Mouse (Mus musculus): ENCODE measurements around the gene Tcea3. TPM values are rescaled to one million over a fixed set of nuclear protein-coding genes. Genes with fewer than 3 reads are reported as not detected.
A peak's percentile ranks its signal among the peaks of the same experiment; 100 is the strongest.

Gene Tcea3
- polyA plus RNA-seq, 1 experiment from 2014 or later, result 11.1 TPM

DNA sequence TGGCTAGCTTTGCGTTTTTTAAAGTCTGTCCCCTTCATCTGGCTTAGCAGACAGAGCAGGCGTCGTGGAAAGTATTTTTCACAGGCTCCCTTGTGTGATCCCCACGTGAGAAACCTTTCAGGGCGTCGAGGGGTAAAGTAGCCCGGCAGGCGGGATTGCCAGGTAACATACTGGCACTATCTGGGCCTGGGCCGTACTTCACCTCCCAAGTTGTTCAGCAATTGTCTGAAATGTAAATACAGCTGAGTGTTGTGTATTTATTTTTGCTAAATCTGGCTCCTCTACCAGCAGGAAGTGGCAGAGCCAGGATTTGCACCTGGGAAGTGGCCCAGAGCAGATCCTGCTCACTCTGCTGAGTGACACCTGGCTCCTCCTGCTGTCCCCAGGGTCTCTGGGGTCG lies 30.5 kb upstream of the Tcea3 start:
- H3K9ac ChIP-seq, result no peak overlapping the region
- H3K27ac ChIP-seq, result no peak overlapping the region
- H3K36me3 ChIP-seq, result no peaks in the 10 kb centered on the region
- peaks cover 15% of the 10 kb centered on the region for H3K4me1 ChIP-seq
- peaks cover 56% of the 10 kb centered on the region for H3K27me3 ChIP-seq (replicated peaks)
- ATAC-seq, result no peak
- WGBS (ENCODE audit: insufficient replicate concordance), result 48% methylated on average over 10 of the region's 10 CpGs
- H3K9me3 ChIP-seq (replicated peaks), result no peaks in the 10 kb centered on the region
- H3K4me3 ChIP-seq, result no peak overlapping the region
- H3K4me2 ChIP-seq, result no peak overlapping the region

DNA sequence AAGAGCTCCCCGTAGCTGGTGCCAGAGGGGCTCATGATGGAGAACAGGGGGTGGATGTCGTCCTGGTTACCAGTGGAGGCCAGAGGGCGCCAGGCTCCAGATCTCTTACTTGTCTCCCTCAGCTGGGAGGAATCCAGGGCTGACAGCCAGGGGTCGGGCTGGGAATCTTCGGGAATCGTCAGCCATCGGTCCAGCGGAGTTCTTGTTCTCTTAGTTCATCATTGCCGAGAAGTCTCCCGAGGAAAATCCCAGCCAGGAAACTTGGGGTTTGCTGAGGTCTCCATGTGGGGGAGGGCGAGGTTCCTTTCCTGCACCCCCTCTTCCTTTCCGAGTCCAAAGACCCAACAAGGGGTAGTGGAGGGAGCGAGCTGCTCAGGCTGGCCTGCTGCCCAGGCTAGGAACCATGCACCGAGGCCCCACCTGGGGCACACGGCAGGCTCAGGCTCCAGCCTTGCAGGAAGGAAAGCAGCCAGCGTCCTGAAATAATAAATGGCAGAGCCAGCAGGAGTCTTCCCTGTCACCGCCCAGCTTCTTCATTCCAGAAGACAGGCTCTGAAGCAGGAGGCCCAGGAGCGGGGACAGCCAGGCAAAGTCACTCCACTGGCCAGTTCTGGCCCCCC lies 28.8 kb upstream of the Tcea3 start:
- Histone ChIP-seq H3K9me3 (replicated peaks) (no peaks in the 10 kb centered on the region), H3K36me3 (no peaks in the 10 kb centered on the region), H3K4me3 (no peak overlapping the region), H3K4me1 (peaks cover 15% of the 10 kb centered on the region), H3K9ac (no peak overlapping the region), H3K4me2 (no peak overlapping the region), H3K27ac (no peak overlapping the region), H3K27me3 (replicated peaks) (peaks cover 69% of the 10 kb centered on the region)
- no peak for ATAC-seq
- 22% methylated on average over 18 of the region's 18 CpGs for WGBS (ENCODE audit: insufficient replicate concordance)

- Histone ChIP-seq H3K36me3 (no peaks in the 10 kb centered on the region), H3K27ac (no peak overlapping the region), H3K4me1 (peaks cover 15% of the 10 kb centered on the region; the same call in 1 of the 2 replicates), H3K9me3 (replicated peaks) (no peaks in the 10 kb centered on the region), H3K27me3 (replicated peaks) (peaks cover 80% of the 10 kb centered on the region), H3K4me3 (no peak overlapping the region), H3K4me2 (no peak overlapping the region), H3K9ac (no peak overlapping the region)
- no peak for ATAC-seq
- 9% methylated on average over 17 of the region's 17 CpGs for WGBS (ENCODE audit: insufficient replicate concordance)
Measured at GRCm38 (mm10) chr4:136220133-136220775, 27.3 kb upstream of the Tcea3 start.

- no peak for ATAC-seq
- Histone ChIP-seq H3K36me3 (no peaks in the 10 kb centered on the region), H3K9ac (no peak overlapping the region), H3K4me1 (peaks cover 15% of the 10 kb centered on the region; the same call in 1 of the 2 replicates), H3K27ac (no peak overlapping the region), H3K4me2 (no peak overlapping the region), H3K9me3 (replicated peaks) (no peaks in the 10 kb centered on the region), H3K27me3 (replicated peaks) (peaks cover 63% of the 10 kb centered on the region), H3K4me3 (no peak overlapping the region)
- 60% methylated on average over 13 of the region's 13 CpGs for WGBS (ENCODE audit: insufficient replicate concordance)
Measured at GRCm38 (mm10) chr4:136223549-136224239, 23.8 kb upstream of the Tcea3 start.

GRCm38 (mm10) chr4:136224240-136224559 lies 23.3 kb upstream of the Tcea3 start:
- no peak overlapping the region for H3K9ac ChIP-seq
- no peak overlapping the region for H3K27ac ChIP-seq
- H3K27me3 ChIP-seq (replicated peaks), result peaks cover 58% of the 10 kb centered on the region
- H3K9me3 ChIP-seq (replicated peaks), result no peaks in the 10 kb centered on the region
- H3K4me3 ChIP-seq, result no peak overlapping the region
- ATAC-seq, result no peak
- no peaks in the 10 kb centered on the region for H3K36me3 ChIP-seq
- H3K4me1 ChIP-seq, result peaks cover 10% of the 10 kb centered on the region; the same call in 1 of the 2 replicates
- H3K4me2 ChIP-seq, result no peak overlapping the region
- 62% methylated on average over 4 of the region's 5 CpGs for WGBS (ENCODE audit: insufficient replicate concordance)

DNA sequence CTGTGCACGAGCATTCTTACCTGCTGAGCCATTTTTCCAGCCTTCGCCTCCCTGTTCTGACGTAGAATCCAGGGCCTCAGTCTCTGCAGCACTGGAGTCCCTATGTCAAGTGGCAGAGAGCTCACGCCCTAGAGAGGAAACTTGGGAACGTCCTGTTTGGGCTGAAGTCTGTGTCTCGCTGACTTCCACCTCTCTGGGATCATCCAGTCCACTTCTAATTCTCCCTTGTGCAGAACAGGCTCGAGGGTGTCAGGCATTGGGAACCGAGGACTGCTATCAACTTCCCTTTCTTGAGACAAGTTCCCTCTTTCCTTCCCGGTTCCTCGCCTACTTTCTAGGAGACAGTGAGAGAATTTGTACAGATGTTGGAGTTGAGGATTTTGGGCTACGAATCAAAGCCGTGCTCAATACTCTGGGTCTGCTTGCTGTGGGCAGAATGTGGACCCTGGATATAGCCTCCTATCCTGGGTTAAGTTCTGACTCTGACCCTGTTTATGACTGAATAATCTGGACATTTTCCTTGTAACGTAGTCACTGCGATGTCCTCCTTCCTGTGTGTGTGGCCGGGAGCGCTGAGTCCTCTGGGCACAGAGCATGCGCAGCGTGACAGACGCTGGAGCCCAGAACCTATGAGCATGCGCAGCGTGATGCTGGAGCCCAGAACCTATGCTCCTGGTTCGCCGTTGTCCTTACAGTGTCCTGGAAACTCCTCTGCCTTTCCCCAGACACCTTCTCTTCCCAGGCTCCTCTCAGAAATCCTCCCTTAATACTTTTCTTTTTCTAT lies 22.7 kb upstream of the Tcea3 start:
- H3K9me3 ChIP-seq (replicated peaks), result no peaks in the 10 kb centered on the region
- no peak overlapping the region for H3K4me3 ChIP-seq
- H3K36me3 ChIP-seq, result no peaks in the 10 kb centered on the region
- no peak overlapping the region for H3K9ac ChIP-seq
- peaks cover 55% of the 10 kb centered on the region for H3K27me3 ChIP-seq (replicated peaks)
- no peak overlapping the region for H3K27ac ChIP-seq
- ATAC-seq, result no peak
- peaks cover 5% of the 10 kb centered on the region; the same call in 1 of the 2 replicates for H3K4me1 ChIP-seq
- no peak overlapping the region for H3K4me2 ChIP-seq
- 56% methylated on average over 23 of the region's 23 CpGs for WGBS (ENCODE audit: insufficient replicate concordance)

- Histone ChIP-seq H3K9me3 (replicated peaks) (no peaks in the 10 kb centered on the region), H3K36me3 (no peaks in the 10 kb centered on the region), H3K4me3 (no peak overlapping the region), H3K9ac (no peak overlapping the region), H3K27me3 (replicated peaks) (peaks cover 35% of the 10 kb centered on the region), H3K4me2 (no peak overlapping the region), H3K27ac (no peak overlapping the region), H3K4me1 (no peaks in the 10 kb centered on the region; the same call in 1 of the 2 replicates)
- ATAC-seq, result no peak
- WGBS (ENCODE audit: insufficient replicate concordance), result 58% methylated on average over 7 of the region's 7 CpGs
Measured at GRCm38 (mm10) chr4:136227408-136227807, 20.1 kb upstream of the Tcea3 start.

- Histone ChIP-seq H3K27me3 (replicated peaks) (peaks cover 33% of the 10 kb centered on the region), H3K36me3 (no peaks in the 10 kb centered on the region), H3K9ac (no peak overlapping the region), H3K9me3 (replicated peaks) (no peaks in the 10 kb centered on the region), H3K4me3 (no peak overlapping the region), H3K4me1 (no peaks in the 10 kb centered on the region; the same call in 1 of the 2 replicates), H3K27ac (no peak overlapping the region), H3K4me2 (no peak overlapping the region)
- ATAC-seq, result no peak
- 53% methylated on average over 5 of the region's 5 CpGs for WGBS (ENCODE audit: insufficient replicate concordance)
Measured at GRCm38 (mm10) chr4:136228640-136229039, 18.9 kb upstream of the Tcea3 start.

- 18% methylated on average over 13 of the region's 13 CpGs for WGBS (ENCODE audit: insufficient replicate concordance)
- Histone ChIP-seq H3K4me2 (no peak overlapping the region), H3K27ac (no peak overlapping the region), H3K36me3 (0 out of 2 replicates have a peak, but pooled peaks cover 4% of the 10 kb centered on the region), H3K27me3 (replicated peaks) (peaks cover 90% of the 10 kb centered on the region), H3K4me3 (no peak overlapping the region), H3K9me3 (replicated peaks) (no peaks in the 10 kb centered on the region), H3K9ac (no peak overlapping the region), H3K4me1 (0 out of 2 replicates have a peak, but pooled peaks cover 6% of the 10 kb centered on the region)
- no peak for ATAC-seq
Measured at GRCm38 (mm10) chr4:136238669-136239068, 8.9 kb upstream of the Tcea3 start.

GRCm38 (mm10) chr4:136239111-136239510 lies 8.4 kb upstream of the Tcea3 start:
- Histone ChIP-seq H3K4me3 (no peak overlapping the region), H3K9me3 (replicated peaks) (no peaks in the 10 kb centered on the region), H3K4me1 (0 out of 2 replicates have a peak, but pooled peaks cover 6% of the 10 kb centered on the region), H3K36me3 (0 out of 2 replicates have a peak, but pooled peaks cover 4% of the 10 kb centered on the region), H3K27me3 (replicated peaks) (peaks cover 90% of the 10 kb centered on the region), H3K27ac (no peak overlapping the region), H3K4me2 (no peak overlapping the region), H3K9ac (no peak overlapping the region)
- ATAC-seq, result no peak
- WGBS (ENCODE audit: insufficient replicate concordance), result 53% methylated on average over 9 of the region's 9 CpGs

DNA sequence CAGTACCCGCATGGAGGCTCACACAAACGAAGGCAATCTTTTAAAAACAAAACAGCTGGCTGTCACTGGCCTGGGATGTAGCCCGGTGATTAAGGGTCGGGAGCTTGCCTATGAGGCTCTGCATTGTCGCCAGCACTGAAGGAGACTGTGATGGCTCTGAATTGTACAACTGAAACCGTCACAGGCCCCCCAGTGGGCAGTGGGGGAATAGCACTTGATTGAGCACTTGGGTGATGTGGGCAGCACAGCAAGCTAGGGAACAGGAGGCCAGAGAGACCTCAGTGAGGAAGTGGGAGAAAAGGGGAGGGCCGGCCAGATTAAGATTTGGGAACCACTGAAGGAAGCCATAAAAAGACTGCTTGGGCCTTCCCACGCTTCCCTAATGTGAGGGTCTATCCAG lies 7.9 kb upstream of the Tcea3 start:
- ATAC-seq, result 0 out of 2 replicates have a peak, but pooled peaks have one; percentile 27
- Histone ChIP-seq H3K4me2 (no peak overlapping the region), H3K27me3 (replicated peaks) (peaks cover 90% of the 10 kb centered on the region), H3K9me3 (replicated peaks) (no peaks in the 10 kb centered on the region), H3K9ac (no peak overlapping the region), H3K4me1 (0 out of 2 replicates have a peak, but pooled peaks cover 6% of the 10 kb centered on the region), H3K27ac (no peak overlapping the region), H3K36me3 (0 out of 2 replicates have a peak, but pooled peaks cover 2% of the 10 kb centered on the region), H3K4me3 (no peak overlapping the region)
- 11% methylated on average over 8 of the region's 8 CpGs for WGBS (ENCODE audit: insufficient replicate concordance)

All from liver, embryonic 12.5 days (tissue).